Mouse (Mus musculus) ovary, postnatal 36 days (tissue): Measurements from ENCODE around the gene Hspa13.
A peak's percentile ranks its signal among the peaks of the same experiment; 100 is the strongest.

Experiments used
- DNase-seq: peaks from one replicate; pipeline ENCODE4 v3.0.0; 2022; ENCODE audit warnings: low spot score, mixed read lengths

Hspa13 gene

DNA sequence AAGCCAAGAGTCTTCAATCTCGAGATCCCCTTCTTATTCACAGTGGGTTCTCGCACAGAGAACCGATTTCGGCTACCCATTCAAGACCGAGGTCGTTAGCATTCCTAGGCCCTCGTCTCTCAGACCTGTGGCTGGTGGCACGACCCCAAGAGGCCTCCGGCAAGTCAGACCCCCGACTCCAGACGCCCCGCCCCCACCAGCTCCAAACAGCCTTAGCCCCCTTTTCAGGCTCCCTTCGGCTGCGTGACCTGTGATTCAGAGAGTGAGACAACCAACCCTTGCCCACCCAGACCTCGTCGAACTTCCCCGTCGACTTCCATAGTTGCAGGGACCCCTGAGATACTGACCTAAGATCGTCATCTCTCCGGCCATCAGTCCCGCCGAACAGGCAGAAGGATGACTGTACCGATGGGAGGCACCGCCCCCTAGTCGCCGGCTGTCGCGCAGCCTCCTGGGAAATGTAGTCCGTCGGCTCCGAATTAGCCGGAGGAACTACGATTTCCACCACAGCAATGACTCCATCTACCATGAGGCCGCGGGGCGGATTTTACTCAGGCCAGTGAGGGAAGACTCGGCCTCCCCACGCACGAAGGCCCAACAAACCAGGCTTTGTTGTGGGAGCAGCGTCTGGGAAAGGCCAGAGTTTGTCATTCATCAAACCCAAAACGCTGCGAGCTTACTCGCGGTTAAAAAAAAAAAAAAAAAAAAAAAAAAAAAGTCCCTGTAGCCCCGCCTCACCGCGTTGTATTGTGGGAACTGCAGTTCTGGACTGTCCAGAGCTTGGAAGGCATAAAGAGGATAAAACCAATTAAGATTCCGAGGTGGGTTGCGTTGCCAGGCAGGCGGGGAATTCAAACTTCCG is at the start of gene Hspa13:
Gene Hspa13 (minus strand): TSS at position 717 of the 862 bp plus-strand sequence.
- peak; percentile 94 for DNase-seq

DNA sequence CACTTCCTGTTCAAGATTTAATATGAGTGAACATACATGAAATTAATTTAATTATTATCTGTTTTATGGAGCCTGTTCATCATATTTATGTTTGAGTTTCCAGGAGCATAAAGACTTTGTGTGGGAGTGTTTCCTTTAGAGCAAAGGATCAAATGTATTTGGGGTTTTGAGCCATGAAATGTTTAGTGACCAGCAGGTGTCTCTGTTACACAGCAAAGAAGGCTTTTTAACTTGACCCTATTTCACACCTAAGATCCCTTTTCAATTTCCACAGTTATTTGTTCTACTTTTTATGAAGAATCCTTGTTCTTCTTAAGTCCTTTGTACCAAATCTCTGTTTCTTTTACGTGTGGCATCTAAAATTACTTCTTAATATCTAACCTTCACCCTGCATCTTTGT is 12.4 kb upstream of the Hspa13 start:
- no peak for DNase-seq

DNA sequence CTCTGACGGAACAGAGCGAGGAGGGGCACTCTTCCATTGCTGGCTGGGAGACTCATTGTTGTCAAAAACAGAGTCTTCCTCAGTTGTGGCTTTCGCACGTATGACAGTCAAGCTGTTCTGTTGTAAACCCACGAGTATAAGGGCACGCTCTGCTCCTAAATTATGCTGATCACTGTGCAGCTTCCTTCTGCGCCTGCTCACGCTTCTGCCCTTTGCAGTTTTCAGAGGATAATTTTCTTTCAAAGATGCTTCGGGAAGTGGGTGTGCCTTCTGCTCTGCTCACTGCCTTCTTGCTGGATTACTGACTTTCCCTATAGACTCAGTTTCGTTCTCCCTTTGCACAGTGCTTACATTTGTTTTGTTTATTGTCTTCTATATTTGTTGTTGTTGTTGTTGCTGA is 6.3 kb upstream of the Hspa13 start:
- no peak for DNase-seq

DNA sequence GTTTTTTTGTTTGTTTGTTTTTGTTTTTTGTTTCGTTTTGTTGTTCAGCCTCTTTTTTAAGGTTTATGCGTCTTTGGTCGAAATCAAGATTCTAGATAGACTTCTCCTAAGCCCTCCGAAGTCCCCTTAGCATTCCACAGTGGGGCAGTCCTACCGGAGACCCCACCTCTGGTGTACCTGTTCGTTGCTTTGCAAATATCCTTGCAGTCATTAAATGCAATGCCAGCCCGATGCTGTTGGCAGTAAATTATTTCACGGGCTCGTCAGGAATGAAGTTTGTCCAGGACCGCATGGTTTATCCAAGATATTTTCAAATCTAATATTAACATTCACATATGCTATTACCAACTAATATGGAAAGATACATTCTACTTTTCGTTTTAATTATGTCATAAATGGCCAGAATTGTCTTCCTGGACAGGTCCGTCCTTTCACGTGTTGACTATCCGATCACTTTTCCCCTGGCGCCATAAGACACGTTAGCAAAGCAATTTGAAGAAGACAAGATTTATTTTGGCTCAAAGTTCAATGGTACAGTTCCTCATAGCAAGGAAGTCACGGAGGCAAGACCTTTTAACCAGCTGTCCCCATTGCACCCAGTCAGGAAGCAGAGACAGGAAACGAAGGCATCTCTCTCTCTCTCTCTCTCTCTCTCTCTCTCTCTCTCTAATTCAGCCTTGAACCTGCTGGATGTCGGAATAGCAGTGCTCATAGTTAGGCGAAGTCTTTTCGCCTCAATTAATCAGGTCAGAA is 522 bp upstream of the Hspa13 start:
- no peak for DNase-seq

DNA sequence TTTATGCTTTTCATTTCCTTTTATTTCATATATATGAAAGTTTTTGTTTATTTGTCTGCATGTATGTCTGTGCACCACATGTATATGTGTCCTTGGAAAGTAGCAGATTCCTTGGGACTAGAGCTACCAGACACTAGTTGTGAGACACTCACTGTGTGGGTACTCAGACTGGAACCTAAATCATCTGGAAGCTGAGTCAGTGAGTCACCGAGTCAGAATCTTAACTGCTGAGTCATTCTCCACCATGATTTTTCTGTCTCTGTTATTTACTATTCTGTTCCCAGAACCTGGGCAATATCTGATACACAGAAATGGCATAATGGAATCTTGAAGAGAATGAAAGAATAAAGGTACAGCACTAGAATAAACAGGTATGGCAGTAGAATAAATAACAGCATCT is 14.0 kb downstream of the Hspa13 start:
- no peak for DNase-seq

DNA sequence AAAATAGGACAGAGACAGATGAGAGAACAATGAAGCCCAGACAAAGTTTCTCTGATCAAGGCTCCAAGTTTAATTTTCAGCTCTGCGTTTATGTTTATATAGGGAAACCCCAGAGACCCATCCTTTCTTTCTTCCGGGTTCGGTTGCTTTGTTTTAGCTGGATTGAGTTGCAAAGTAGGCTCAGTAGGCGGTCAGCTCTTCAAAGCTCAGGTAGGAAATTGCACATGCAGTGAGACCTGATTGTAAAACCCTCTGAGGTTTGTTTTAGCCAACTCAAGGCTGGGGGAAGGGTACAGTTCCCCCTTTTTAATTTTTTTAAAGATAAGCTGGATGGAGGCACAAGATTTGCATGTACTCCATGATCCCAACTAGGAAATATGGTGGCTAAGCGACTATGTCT is 16.8 kb downstream of the Hspa13 start:
- DNase-seq = no peak

DNA sequence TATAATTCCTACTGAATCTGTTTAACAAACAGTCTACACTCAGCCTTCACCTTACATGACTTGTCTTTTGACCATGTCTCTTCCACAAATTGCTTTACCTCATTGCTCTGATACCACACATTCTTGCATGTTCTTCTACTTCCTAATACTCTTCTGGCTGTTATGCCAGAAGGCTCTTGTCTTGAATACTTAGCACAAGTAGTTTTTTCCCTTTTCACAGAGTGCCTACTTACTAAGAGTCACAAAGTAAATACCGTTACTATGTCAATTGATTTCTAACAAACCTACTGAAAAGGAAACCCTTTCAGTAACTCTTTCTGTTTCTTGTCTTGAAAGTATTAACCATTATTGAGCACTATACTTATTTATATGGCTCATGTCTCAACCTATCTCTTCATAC is 18.0 kb downstream of the Hspa13 start:
- no peak for DNase-seq

DNA sequence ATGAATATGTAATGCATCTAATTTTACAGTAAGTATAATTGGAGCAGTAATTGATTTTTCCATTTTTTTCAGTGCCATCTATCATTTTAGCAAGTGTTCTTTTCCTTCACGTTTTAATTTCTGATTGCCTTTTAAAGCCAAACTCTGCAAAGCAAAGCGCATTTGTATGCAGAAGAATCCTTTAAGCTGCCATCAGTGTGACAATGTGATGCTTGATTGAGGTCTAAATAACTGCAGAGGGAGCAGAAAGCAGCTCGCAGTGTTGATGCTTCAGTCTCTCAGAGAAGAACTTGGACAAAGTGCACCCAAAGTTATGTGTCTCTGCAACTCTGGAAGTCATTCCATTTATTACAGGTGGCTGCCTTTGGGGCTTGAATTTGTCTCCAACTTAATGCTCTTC is 22.9 kb downstream of the Hspa13 start:
- no peak for DNase-seq

DNA sequence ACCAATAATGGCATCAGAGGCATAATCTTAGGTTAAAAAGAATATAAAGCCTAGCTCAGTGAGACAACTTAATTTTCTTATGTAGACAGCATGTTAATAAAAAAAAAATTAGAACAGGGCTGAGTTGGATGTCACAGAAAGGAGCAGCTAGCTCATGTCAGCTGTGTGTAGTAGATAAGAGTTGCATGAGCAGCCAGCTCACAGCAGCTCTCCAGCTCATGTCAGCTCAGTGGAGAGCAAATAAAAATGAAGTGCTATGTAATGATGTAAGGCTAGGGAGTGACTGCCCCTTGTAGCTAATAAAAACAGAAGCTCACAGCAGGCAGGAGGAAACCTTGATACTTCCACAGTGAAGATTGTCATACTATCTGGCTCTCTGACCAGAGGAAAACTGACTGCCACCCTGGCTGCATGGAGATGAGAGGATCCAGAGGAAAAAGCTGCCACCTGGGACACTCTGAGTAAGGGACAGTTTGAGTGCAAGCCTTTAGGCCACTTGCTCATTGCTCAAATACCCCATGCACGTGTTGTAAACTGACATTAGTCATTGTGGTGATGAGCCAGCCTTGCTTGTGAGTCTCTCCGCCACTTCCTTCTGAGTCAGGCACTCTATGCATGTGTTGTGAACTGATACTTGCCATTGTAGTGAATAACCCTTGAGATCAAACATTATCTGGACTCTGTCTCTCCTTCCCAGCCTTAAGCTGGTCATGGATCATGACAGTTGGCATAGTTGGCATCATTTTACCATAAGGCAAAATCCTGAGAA is 49.3 kb downstream of the Hspa13 start:
- no peak for DNase-seq

DNA sequence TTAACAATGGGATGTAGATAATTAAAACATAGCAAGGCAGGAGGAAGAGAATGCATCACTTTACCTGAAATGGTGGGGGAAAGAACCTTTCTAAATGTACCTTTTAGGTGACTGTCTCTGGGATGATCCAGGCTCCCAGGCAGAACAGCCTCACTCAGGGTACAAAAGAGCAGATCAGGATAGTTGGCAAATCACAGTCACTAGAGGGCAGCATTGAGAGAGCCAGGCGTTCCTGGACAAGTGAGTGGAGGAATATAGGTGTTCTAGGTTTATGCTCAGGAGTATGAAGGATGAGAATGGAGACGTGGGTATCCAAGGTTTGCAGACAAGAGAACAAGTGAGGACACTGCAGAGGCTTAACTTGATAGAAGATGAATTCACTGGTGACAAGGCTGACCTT is 70.7 kb downstream of the Hspa13 start:
- DNase-seq = no peak
